Mouse (Mus musculus): ENCODE data around the gene Slc46a1. TPM values are rescaled to one million over a fixed set of nuclear protein-coding genes. Genes with fewer than 3 reads are reported as not detected.

Gene Slc46a1
- total and polyA plus RNA-seq, 3 experiments, result 4.4 to 6.1 (median 6.0) TPM

GRCm38 (mm10) chr11:78497071-78497541 is 31.6 kb downstream of the Slc46a1 start:
- dilution Hi-C loops (cut with MboI; ENCODE audit: extremely low pct_ligation_motif_present, extremely low pct_unique_long_range_greater_than_20kb, low sequenced_read_pairs) (no loop called here), in situ Hi-C loops (cut with MboI; ENCODE audit: low pct_ligation_motif_present, low pct_unique_long_range_greater_than_20kb, low sequenced_read_pairs) (loop anchor here (5.0 kb wide), 1 partner anchor 35 kb away; no protein-coding TSS in a partner anchor)
- H3K4me2 ChIP-seq (ENCODE audit: insufficient read depth, low read depth, poor library complexity, severe bottlenecking), result peak overlapping the region; percentile 89
- no peak overlapping the region for H3K27ac ChIP-seq (ENCODE audit: insufficient read depth, low read depth)
- H3K27me3 ChIP-seq (replicated peaks), result peaks cover 47% of the 10 kb centered on the region
- H3K9ac ChIP-seq (ENCODE audit: insufficient read depth, low read depth), result peak overlapping the region; percentile 36
- no peaks in the 10 kb centered on the region for H3K36me3 ChIP-seq (replicated peaks in 1 of 2; ENCODE audit: control insufficient read depth in 1 of 2, insufficient read depth in 1 of 2, low read length in 1 of 2)
- H3K4me1 ChIP-seq (ENCODE audit: control insufficient read depth in 1 of 2, insufficient read depth in 2 of 2), result peaks cover 5 to 12% of the 10 kb centered on the region in 2 experiments
- DNase-seq (ENCODE audit: extremely low read depth), result no peak
- H3K4me3 ChIP-seq (replicated peaks in 1 of 3; ENCODE audit: low read depth in 2 of 3, low read length in 2 of 3, poor library complexity in 1 of 3), result peak overlapping the region; percentile 51 to 73 (median 52)
- H3K79me2 ChIP-seq (replicated peaks; ENCODE audit: control insufficient read depth, extremely low read depth, insufficient read depth, poor library complexity, severe bottlenecking), result no peaks in the 10 kb centered on the region
- H3K9me3 ChIP-seq (replicated peaks; ENCODE audit: low read length), result no peaks in the 10 kb centered on the region
- TF ChIP-seq NRF1 (IDR thresholded peaks at IDR 0.05; ENCODE audit: low read depth, low read length), result no peak
- TF ChIP-seq UBTF (IDR thresholded peaks at IDR 0.05; ENCODE audit: low read depth, low read length), result peak; percentile 79

GRCm38 (mm10) chr11:78497544-78498522 is 32.3 kb downstream of the Slc46a1 start, which contains the start of gene Sarm1:
TSS of gene Sarm1 (minus strand) at chr11:78497754.
- Histone ChIP-seq H3K4me3 (replicated peaks in 1 of 3; ENCODE audit: low read depth in 2 of 3, low read length in 2 of 3, poor library complexity in 1 of 3) (peak within 1 kb of the TSS; percentile 52 to 88 (median 73)), H3K9me3 (replicated peaks; ENCODE audit: low read length) (no peaks in the 10 kb centered on the region), H3K4me1 (ENCODE audit: control insufficient read depth in 1 of 2, insufficient read depth in 2 of 2) (peaks cover 5 to 12% of the 10 kb centered on the region in 2 experiments), H3K4me2 (ENCODE audit: insufficient read depth, low read depth, poor library complexity, severe bottlenecking) (peak within 1 kb of the TSS; percentile 89), H3K9ac (ENCODE audit: insufficient read depth, low read depth) (peak within 1 kb of the TSS; percentile 47), H3K36me3 (replicated peaks in 1 of 2; ENCODE audit: control insufficient read depth in 1 of 2, insufficient read depth in 1 of 2, low read length in 1 of 2) (peaks cover 0 to under 1% of the 10 kb centered on the region in 2 experiments), H3K79me2 (replicated peaks; ENCODE audit: control insufficient read depth, extremely low read depth, insufficient read depth, poor library complexity, severe bottlenecking) (no peaks in the 10 kb centered on the region), H3K27me3 (replicated peaks) (peaks cover 47% of the 10 kb centered on the region), H3K27ac (ENCODE audit: insufficient read depth, low read depth) (no peak within 1 kb of the TSS)
- peak; percentile 99 for DNase-seq (ENCODE audit: extremely low read depth)
- in situ Hi-C loops (cut with MboI; ENCODE audit: low pct_ligation_motif_present, low pct_unique_long_range_greater_than_20kb, low sequenced_read_pairs), result loop anchor here (5.0 kb wide), 1 partner anchor 36 kb away; no protein-coding TSS in a partner anchor
- dilution Hi-C loops (cut with MboI; ENCODE audit: extremely low pct_ligation_motif_present, extremely low pct_unique_long_range_greater_than_20kb, low sequenced_read_pairs), result no loop called here
- TF ChIP-seq ZC3H11A (IDR thresholded peaks at IDR 0.05; ENCODE audit: low read depth, low read length) (no peak), E2F4 (IDR thresholded peaks at IDR 0.05; ENCODE audit: insufficient replicate concordance, low read depth, low read length) (no peak), MYC (IDR thresholded peaks at IDR 0.05; ENCODE audit: low read depth, low read length) (0 out of 2 replicates have a peak, but pooled peaks have one; percentile 66), JUND (conservative IDR thresholded peaks at IDR 0.05; ENCODE audit: low read depth, low read length) (no peak), BHLHE40 (IDR thresholded peaks at IDR 0.05; ENCODE audit: low read depth, low read length) (no peak), KAT2A (IDR thresholded peaks at IDR 0.05; ENCODE audit: insufficient replicate concordance, low read length) (no peak), CHD2 (IDR thresholded peaks at IDR 0.05; ENCODE audit: low read length) (no peak), MAFK (IDR thresholded peaks at IDR 0.05; ENCODE audit: insufficient replicate concordance, low read length) (no peak), USF2 (conservative IDR thresholded peaks at IDR 0.05; ENCODE audit: low read depth, low read length) (no peak), MEF2A (IDR thresholded peaks at IDR 0.05; ENCODE audit: borderline replicate concordance, low read depth, low read length) (no peak), HCFC1 (IDR thresholded peaks at IDR 0.05; ENCODE audit: low read depth, low read length) (peak; percentile 47; the same call in 1 of the 2 replicates), JUN (IDR thresholded peaks at IDR 0.05; ENCODE audit: insufficient read depth, low read depth, low read length) (no peak; the same call in 1 of the 2 replicates), IRF4 (IDR thresholded peaks at IDR 0.05; ENCODE audit: low read depth, low read length) (0 out of 2 replicates have a peak, but pooled peaks have one; percentile 26), ZMIZ1 (IDR thresholded peaks at IDR 0.05; ENCODE audit: low read depth, low read length) (peak; percentile 66; the same call in 1 of the 2 replicates), POLR2A (IDR thresholded peaks at IDR 0.05; ENCODE audit: low read depth, low read length) (peak; percentile 96), EP300 (IDR thresholded peaks at IDR 0.05; ENCODE audit: low read length) (no peak), TCF12 (IDR thresholded peaks at IDR 0.05; ENCODE audit: low read depth, low read length) (peak; percentile 74; the same call in 1 of the 2 replicates), ETS1 (conservative IDR thresholded peaks at IDR 0.05; ENCODE audit: low read depth, low read length) (no peak), RCOR1 (conservative IDR thresholded peaks at IDR 0.05; ENCODE audit: low read depth, low read length) (no peak), GABPA (IDR thresholded peaks at IDR 0.05; ENCODE audit: insufficient replicate concordance, low read depth, low read length) (no peak), ELF1 (IDR thresholded peaks at IDR 0.05; ENCODE audit: low read depth, low read length) (peak; percentile 67), ZKSCAN1 (IDR thresholded peaks at IDR 0.05; ENCODE audit: borderline replicate concordance, low read depth, low read length) (no peak), NRF1 (IDR thresholded peaks at IDR 0.05; ENCODE audit: low read depth, low read length) (peak; percentile 98), MAZ (IDR thresholded peaks at IDR 0.05; ENCODE audit: low read depth, low read length) (no peak), CTCF (conservative IDR thresholded peaks at IDR 0.05 in 1 of 2, IDR thresholded peaks at IDR 0.05 in 1 of 2; ENCODE audit: low read depth in 2 of 2, low read length in 2 of 2) (no peak), SIN3A (IDR thresholded peaks at IDR 0.05; ENCODE audit: low read length) (peak; percentile 71; the same call in 1 of the 2 replicates), SMC3 (IDR thresholded peaks at IDR 0.05; ENCODE audit: low read depth, low read length) (no peak), TBP (conservative IDR thresholded peaks at IDR 0.05; ENCODE audit: low read depth, low read length) (peak; percentile 92)

Measured in CH12.LX (cell line).